Mouse (Mus musculus): ENCODE data around the gene Cep250.

DNA sequence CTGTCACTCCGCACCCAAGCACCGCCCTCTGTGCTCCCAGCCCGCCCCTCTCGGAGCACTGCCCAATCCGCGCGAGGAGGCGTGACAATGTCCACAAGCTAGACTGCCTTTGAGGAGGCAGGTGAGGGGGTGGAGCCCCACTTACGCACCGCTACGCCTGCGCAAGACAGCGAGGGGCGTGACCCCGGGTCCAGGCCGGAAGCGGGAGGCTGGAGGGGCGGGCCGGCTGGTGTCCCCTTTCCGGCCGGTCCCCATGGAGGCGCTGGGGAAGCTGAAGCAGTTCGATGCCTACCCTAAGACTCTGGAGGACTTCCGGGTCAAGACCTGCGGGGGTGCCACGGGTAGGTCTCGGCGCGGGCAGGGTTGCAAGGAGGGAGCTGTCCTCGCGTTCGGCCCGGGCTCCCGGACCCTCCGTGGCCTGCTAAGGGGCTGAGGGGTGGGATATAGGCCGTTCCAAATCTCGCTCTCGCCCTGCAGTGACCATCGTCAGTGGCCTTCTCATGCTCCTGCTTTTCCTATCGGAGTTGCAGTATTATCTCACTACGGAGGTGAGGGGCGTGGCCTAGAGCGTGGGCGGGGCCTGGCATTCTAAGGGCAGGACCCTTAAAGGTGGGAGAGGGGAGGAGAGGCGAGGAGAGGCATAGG, 51.8 kb downstream of the Cep250 start, which contains the start of the genes 6430550D23Rik and Ergic3:
- TF ChIP-seq CTCF (IDR thresholded peaks at IDR 0.05; ENCODE audit: control insufficient read depth, insufficient read depth, insufficient replicate concordance, low read depth, low read length), result no peak
- TF ChIP-seq POLR2A (IDR thresholded peaks at IDR 0.05; ENCODE audit: control insufficient read depth, low read depth, low read length), result peak; percentile 85

Measured in testis, adult 2 months (tissue).